Mouse (Mus musculus) heart, embryonic 16.5 days (tissue): Measurements from ENCODE around the gene Cetn2. TPM values are rescaled to one million over a fixed set of nuclear protein-coding genes. Genes with fewer than 3 reads are reported as not detected.
A peak's percentile ranks its signal among the peaks of the same experiment; 100 is the strongest.

Experiments
- ATAC-seq: fragments of 200-750 bp; cut with Nextera tagmentation; replicated peaks from 2 replicates; pipeline ENCODE4 v1.8.0; 2017; ENCODE audit warnings: moderate number of reproducible peaks; ENCODE audit not compliant: insufficient read depth, low FRiP score; ENCODE audit errors: extremely low read depth
- H3K27ac ChIP-seq: fragments of 300-500 bp; sonication (generic); 2 replicates; pipeline ENCODE4 v1.5.1; 2014; ENCODE audit warnings: mild to moderate bottlenecking, low read length, control low read depth, moderate library complexity
- H3K27me3 ChIP-seq: fragments of 300-500 bp; sonication (generic); 2 replicates; pipeline ENCODE4 v1.6.1; 2014; ENCODE audit warnings: low read length, mixed read lengths; ENCODE audit not compliant: control insufficient read depth, insufficient read depth
- H3K36me3 ChIP-seq: fragments of 300-500 bp; sonication (generic); 2 replicates; pipeline ENCODE4 v1.6.1; 2014; ENCODE audit not compliant: control insufficient read depth, insufficient read depth
- H3K4me1 ChIP-seq: fragments of 300-500 bp; sonication (generic); 2 replicates; pipeline ENCODE4 v1.6.1; 2014; ENCODE audit warnings: low read length, mixed read lengths; ENCODE audit not compliant: control insufficient read depth, insufficient read depth
- H3K4me2 ChIP-seq: fragments of 300-500 bp; sonication (generic); 2 replicates; pipeline ENCODE4 v1.6.1; 2014; ENCODE audit warnings: low read depth, mild to moderate bottlenecking, control low read depth, low read length
- H3K4me3 ChIP-seq: fragments of 300-500 bp; sonication (generic); 2 replicates; pipeline ENCODE4 v1.5.1; 2014; ENCODE audit warnings: mild to moderate bottlenecking, control low read depth, low read length
- H3K9ac ChIP-seq: fragments of 300-500 bp; sonication (generic); 2 replicates; pipeline ENCODE4 v1.6.1; 2014; ENCODE audit warnings: low read length, control low read depth
- H3K9me3 ChIP-seq: fragments of 300-500 bp; sonication (generic); replicated peaks from 2 replicates; pipeline ENCODE4 v1.6.1; 2016; ENCODE audit warnings: low read length; ENCODE audit not compliant: control insufficient read depth
- WGBS: fragments of 180-500 bp; shearing (Covaris S2); extraction: QIAGEN DNeasy Blood & Tissue Kit; methylation state at CpG from one replicate; pipeline ENCODE4 v1.1.7; 2014; 5-methylcytosine and 5-hydroxymethylcytosine counted together
- polyA plus RNA-seq: library from polyadenylated mRNA; unstranded; fragments of >200 nt; fragmentation: Nextera tagmentation; extraction: Ambion mirVana; gene quantifications from 2 replicates; pipeline ENCODE4 v1.2.1, GENCODE M21; 2015

The Cetn2 gene
- polyA plus RNA-seq, result 57.8 and 58.4 TPM in 2 replicates

DNA sequence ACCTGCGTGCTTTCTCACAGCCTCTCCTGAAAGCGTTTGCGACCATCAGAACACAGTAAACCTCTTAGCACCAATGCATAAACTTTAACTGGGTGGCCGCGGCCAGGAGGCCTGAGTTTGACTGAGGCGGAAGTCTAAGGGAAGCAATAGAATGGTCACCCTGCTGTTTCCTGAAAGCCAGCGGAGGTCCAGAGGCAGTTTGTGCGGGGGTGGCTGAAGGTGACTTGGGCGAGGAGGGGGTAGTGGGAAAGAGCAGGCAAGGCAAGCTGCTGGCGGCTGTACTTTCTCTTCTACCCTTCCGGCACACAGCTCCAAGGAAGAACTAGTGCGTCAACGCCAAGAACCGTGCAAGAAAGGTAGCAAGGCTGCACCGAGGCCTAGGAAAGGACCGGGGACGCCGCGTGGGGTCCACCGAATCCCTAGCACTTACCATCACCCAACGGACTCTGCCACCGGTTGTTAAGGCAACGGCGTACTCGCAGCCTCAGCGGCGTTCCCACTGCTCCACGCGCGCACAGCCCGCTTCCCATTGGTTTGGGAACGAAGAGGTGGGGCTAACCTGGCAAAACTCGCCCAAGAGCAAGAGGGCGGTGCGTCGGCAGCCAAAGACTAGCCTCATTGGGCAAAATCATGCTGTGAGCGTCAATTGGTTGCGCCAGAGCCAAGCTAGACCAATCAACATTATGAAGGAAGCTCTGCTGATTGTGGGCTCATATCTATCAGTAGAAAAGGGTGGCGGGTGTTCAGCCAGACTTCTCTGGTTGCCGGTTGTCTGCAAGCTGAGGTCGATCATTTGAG is at the start of gene Cetn2, which contains the start of gene Nsdhl:
TSS of gene Cetn2 (minus strand) at position 528 of the 798 bp plus-strand sequence.
TSS of gene Nsdhl (plus strand) at position 674 of the 798 bp plus-strand sequence.
- Histone ChIP-seq H3K36me3 (0 out of 2 replicates have a peak, but pooled peaks cover 6% of the 10 kb centered on the region), H3K4me2 (peak within 1 kb of the TSS; percentile 65), H3K4me1 (peaks cover 5% of the 10 kb centered on the region; the same call in 1 of the 2 replicates), H3K4me3 (peak within 1 kb of the TSS; percentile 67), H3K27me3 (no peaks in the 10 kb centered on the region), H3K27ac (peak within 1 kb of the TSS; percentile 48), H3K9me3 (no peaks in the 10 kb centered on the region), H3K9ac (peak within 1 kb of the TSS; percentile 69)
- ATAC-seq, result peak; percentile 98
- WGBS, result 15% methylated on average over 41 of the region's 41 CpGs

DNA sequence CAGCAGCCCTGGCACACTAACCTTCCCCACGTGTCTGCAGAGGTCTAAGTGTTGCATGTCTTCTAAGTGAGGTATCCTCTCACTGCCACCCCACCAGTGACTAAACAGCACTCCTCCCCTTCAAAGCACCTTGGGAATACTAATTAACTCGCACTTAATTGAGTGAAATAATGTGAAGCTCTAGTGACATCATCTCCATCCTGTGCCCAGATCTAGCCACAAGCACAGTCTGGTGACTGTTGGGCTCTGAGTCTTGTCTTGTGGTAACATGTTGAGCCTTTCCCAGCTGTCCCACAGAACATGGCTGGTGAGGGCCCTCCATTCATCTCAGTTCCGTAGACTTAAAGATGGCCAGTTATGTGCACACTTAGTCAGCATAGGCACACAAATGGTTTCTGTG is 44.5 kb upstream of the Cetn2 start:
- Histone ChIP-seq H3K4me3 (no peak overlapping the region), H3K27me3 (no peaks in the 10 kb centered on the region; the same call in 1 of the 2 replicates), H3K9ac (no peak overlapping the region), H3K27ac (no peak overlapping the region), H3K4me2 (no peak overlapping the region), H3K9me3 (no peaks in the 10 kb centered on the region), H3K4me1 (no peaks in the 10 kb centered on the region), H3K36me3 (no peaks in the 10 kb centered on the region)
- ATAC-seq, result no peak
- 67% methylated on average over 3 of the region's 3 CpGs for WGBS

DNA sequence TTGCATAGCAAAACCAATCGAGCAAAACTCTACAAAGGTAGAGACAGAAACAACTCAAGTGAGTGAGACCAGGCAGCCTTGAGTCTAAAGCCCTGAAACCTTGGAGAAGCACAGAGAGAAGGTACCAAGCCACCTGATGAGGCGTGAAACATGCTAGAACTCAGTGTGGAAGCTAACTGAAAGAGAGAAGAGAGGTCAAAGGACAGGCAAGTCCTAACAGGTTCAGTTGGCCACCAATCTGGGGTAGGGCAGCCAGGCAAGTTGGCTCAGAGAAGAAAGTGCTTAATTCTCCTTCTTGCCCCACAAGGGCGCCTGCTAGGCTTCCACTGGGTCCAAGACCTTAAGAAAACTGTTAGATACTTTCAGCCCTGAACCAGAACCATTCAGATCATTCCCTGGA is 43.3 kb upstream of the Cetn2 start:
- Histone ChIP-seq H3K4me2 (no peak overlapping the region), H3K36me3 (peaks cover 2% of the 10 kb centered on the region; the same call in 1 of the 2 replicates), H3K9ac (no peak overlapping the region), H3K27ac (no peak overlapping the region), H3K27me3 (no peaks in the 10 kb centered on the region; the same call in 1 of the 2 replicates), H3K4me3 (no peak overlapping the region), H3K9me3 (no peaks in the 10 kb centered on the region), H3K4me1 (no peaks in the 10 kb centered on the region)
- WGBS, result 73% methylated on average over 3 of the region's 3 CpGs
- no peak for ATAC-seq

DNA sequence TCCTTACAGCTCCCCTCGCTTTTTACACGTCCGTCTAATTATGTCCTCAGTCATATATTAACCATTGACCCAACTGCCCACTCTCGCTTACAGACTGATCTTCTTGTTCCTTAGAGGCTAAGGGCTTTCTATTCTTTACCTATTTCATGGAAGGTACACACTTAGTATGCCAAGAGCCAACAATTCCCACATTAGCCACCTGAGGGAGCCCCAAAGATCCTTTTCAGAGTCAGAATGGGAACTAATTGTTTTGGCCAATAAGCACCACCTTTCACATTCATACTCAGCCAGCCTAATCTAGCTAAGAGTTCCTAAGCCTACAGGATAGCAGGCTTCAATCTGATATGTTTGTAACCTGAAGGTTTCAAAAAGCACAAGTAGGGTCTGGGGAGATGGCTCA is 42.2 kb upstream of the Cetn2 start:
- 81% methylated on average over 4 of the region's 4 CpGs for WGBS
- H3K9me3 ChIP-seq, result no peaks in the 10 kb centered on the region
- peaks cover 2% of the 10 kb centered on the region; the same call in 1 of the 2 replicates for H3K36me3 ChIP-seq
- no peaks in the 10 kb centered on the region for H3K4me1 ChIP-seq
- no peak overlapping the region for H3K9ac ChIP-seq
- H3K27ac ChIP-seq, result no peak overlapping the region
- H3K27me3 ChIP-seq, result no peaks in the 10 kb centered on the region; the same call in 1 of the 2 replicates
- ATAC-seq, result no peak
- no peak overlapping the region for H3K4me2 ChIP-seq
- no peak overlapping the region for H3K4me3 ChIP-seq

DNA sequence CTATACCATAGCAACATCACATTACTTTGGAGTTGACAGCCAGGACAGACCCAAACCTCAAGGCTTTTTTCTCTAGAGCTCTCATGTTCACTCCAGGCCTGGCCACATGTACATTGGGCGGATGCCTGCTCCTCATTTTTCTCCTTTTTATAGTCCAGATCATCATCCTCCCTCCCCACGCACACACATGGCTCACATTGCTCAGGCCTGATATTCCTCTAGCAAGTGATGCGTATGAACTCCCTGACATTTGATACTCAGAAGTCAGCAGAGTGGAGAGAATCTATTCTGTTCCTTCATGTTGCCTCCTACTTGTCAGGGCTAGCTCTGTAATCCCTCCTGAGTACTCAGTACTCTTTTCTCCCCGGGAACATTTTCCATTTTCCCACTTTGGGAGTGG is 38.3 kb upstream of the Cetn2 start:
- Histone ChIP-seq H3K9ac (no peak overlapping the region), H3K4me1 (no peaks in the 10 kb centered on the region), H3K4me3 (no peak overlapping the region), H3K27ac (no peak overlapping the region), H3K9me3 (no peaks in the 10 kb centered on the region), H3K36me3 (peaks cover 2% of the 10 kb centered on the region; the same call in 1 of the 2 replicates), H3K4me2 (no peak overlapping the region), H3K27me3 (no peaks in the 10 kb centered on the region; the same call in 1 of the 2 replicates)
- no peak for ATAC-seq
- 83% methylated on average over 4 of the region's 4 CpGs for WGBS

DNA sequence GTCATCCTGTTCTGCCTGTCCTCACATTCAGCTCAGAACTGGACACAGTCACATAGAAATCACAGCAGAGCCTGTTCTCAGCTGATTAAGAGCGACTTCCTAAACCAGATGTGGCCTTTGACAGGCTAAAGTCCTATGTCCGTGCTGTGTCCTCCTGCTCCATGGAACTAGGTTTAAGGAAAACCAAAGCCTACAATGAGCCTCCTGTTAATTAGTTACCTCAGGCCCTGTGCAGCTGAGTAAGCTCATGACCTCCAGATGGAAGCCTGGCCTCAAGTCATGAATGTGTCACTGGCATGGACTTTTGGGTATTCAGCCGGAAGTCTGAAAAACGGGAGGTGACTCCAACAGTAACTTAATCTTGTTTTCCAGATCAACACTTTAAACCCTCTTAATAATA is 35.3 kb upstream of the Cetn2 start:
- 64% methylated on average over 4 of the region's 4 CpGs for WGBS
- H3K4me3 ChIP-seq, result no peak overlapping the region
- H3K9me3 ChIP-seq, result no peaks in the 10 kb centered on the region
- H3K36me3 ChIP-seq, result peaks cover 2% of the 10 kb centered on the region; the same call in 1 of the 2 replicates
- ATAC-seq, result no peak
- H3K27me3 ChIP-seq, result no peaks in the 10 kb centered on the region
- no peak overlapping the region for H3K27ac ChIP-seq
- H3K4me2 ChIP-seq, result no peak overlapping the region
- no peaks in the 10 kb centered on the region for H3K4me1 ChIP-seq
- no peak overlapping the region for H3K9ac ChIP-seq

DNA sequence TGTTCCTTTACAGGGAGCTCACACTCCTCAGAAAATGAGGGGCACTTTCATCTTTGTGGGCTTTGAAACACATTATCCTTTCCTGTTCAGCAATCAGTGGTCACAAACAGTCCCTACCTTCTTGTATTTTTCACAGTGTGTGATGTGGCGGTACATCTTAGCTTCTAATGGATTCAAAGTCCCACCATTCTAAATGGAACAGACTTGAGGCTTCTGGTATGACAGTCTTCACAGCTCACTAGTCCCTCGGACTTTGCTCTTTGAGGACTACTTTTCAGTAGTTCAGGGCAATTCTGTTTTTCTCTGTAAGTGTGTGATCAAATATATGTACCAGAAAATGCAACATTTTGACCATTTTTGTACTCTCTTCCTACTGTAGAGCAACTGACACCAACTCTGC is 3.2 kb upstream of the Cetn2 start:
- Histone ChIP-seq H3K4me1 (peaks cover 5% of the 10 kb centered on the region; the same call in 1 of the 2 replicates), H3K36me3 (0 out of 2 replicates have a peak, but pooled peaks cover 2% of the 10 kb centered on the region), H3K4me2 (no peak overlapping the region), H3K27me3 (no peaks in the 10 kb centered on the region), H3K9ac (no peak overlapping the region), H3K9me3 (no peaks in the 10 kb centered on the region), H3K27ac (no peak overlapping the region), H3K4me3 (no peak overlapping the region)
- no peak for ATAC-seq
- WGBS, result 80% methylated on average over 2 of the region's 2 CpGs

DNA sequence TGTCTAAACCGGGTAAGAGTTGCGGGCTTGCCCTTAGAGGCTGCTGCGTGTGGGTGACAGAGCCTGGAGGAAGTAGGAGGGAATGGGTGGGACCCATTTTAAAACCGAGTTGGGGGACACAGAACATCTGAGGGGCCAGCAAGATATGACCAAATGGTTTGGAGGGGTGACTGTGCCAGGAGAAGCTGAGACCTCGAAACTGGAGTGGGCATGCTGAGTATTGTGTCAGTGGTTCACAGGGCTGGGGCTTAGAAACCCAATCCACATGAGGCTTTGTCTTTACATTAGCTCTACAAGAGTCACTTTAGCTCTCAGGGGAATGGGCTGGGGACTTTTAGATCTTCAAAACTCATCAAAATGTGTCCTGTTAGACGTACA is 460 bp upstream of the Cetn2 start:
- H3K27ac ChIP-seq, result peak overlapping the region; percentile 39
- no peak for ATAC-seq
- H3K9me3 ChIP-seq, result no peaks in the 10 kb centered on the region
- H3K4me3 ChIP-seq, result peak overlapping the region; percentile 67
- peak overlapping the region; percentile 69 for H3K9ac ChIP-seq
- 0 out of 2 replicates have a peak, but pooled peaks cover 4% of the 10 kb centered on the region for H3K36me3 ChIP-seq
- peak overlapping the region; percentile 65 for H3K4me2 ChIP-seq
- H3K27me3 ChIP-seq, result no peaks in the 10 kb centered on the region
- peaks cover 5% of the 10 kb centered on the region; the same call in 1 of the 2 replicates for H3K4me1 ChIP-seq
- 11% methylated on average over 6 of the region's 6 CpGs for WGBS

DNA sequence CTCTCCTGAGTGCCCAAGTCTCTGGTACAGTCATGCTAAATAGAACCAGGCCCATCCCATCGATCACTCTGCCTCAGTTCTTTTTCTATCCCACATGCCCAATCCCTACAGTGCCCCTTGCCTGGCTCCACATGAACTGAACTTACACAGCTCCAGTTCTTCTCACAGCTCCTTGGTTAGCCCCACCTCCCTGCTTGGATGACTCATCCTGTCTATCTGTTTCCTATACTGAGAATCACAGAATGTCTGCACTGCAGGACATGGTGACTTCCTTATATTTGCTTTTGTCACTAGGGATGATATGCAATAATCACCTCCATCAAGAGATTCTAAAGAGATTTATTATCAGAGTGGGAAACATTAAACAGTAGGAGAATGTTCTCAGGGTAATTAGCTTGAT is 6.6 kb downstream of the Cetn2 start:
- Histone ChIP-seq H3K27me3 (no peaks in the 10 kb centered on the region), H3K9me3 (no peaks in the 10 kb centered on the region), H3K9ac (no peak overlapping the region), H3K27ac (no peak overlapping the region), H3K4me3 (no peak overlapping the region), H3K4me1 (no peaks in the 10 kb centered on the region), H3K4me2 (no peak overlapping the region), H3K36me3 (0 out of 2 replicates have a peak, but pooled peaks cover 7% of the 10 kb centered on the region)
- 88% methylated on average over 1 of the region's 1 CpGs for WGBS
- ATAC-seq, result no peak
